Mouse (Mus musculus) forelimb bud, embryonic 11.5 days (tissue): ENCODE data around the gene Il2rb.
A peak's percentile ranks its signal among the peaks of the same experiment; 100 is the strongest.

Experiments
- DNase-seq: peaks from one replicate; pipeline ENCODE4 v3.0.0-alpha.2; 2012; ENCODE audit warnings: low read depth, low spot score

Gene Il2rb

GRCm38 (mm10) chr15:78447746-78448535 is 47.1 kb downstream of the Il2rb start:
- DNase-seq = peak; percentile 91

GRCm38 (mm10) chr15:78447121-78447520 is 48.0 kb downstream of the Il2rb start:
- no peak for DNase-seq

GRCm38 (mm10) chr15:78443857-78444256 is 51.2 kb downstream of the Il2rb start:
- DNase-seq = no peak

GRCm38 (mm10) chr15:78442231-78442630 is 52.8 kb downstream of the Il2rb start:
- no peak for DNase-seq

DNA sequence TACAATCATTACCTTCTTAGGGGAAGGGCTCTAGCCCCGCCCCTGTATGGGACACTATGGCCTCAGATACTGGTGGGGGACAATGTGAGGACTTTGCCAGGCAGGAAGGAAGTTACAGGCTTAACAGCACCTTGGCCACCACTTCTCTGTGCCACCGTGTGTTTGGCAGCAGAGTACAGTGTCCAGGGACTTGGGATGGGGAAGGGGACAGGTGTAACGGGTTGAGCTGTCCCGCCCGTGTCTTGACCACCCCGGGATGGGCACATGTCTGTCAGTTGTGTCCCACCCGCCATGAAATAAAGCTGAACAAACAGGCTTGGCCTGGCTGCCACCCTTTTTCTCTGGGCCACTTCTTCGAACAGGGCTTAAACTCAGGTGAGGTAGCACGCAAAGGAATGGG is 56.1 kb downstream of the Il2rb start:
- no peak for DNase-seq

DNA sequence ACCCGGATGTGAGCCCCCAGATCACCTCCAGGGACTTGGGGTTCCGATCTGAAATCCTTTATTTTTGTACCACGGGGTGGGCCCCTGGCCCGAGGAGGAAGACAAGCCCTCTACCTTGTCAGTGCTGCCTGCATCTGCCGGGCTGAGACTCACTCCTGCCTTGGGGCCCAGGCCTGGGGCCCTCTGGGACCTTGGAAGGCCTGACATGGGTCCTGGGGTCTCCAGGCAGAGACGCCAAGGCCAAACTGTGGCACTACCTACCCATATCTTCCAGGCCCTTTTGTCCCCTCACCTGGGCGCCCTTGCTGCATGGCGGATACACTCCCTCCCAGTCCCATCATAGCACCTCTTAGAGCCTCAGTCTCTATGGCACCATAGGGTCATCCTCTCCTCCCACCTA is 56.6 kb downstream of the Il2rb start:
- no peak for DNase-seq

GRCm38 (mm10) chr15:78438018-78438394 is 57.1 kb downstream of the Il2rb start:
- no peak for DNase-seq

- DNase-seq = no peak
Measured at GRCm38 (mm10) chr15:78437237-78438017, 57.6 kb downstream of the Il2rb start.

GRCm38 (mm10) chr15:78436380-78437192 is 58.5 kb downstream of the Il2rb start:
- DNase-seq = peak; percentile 24

DNA sequence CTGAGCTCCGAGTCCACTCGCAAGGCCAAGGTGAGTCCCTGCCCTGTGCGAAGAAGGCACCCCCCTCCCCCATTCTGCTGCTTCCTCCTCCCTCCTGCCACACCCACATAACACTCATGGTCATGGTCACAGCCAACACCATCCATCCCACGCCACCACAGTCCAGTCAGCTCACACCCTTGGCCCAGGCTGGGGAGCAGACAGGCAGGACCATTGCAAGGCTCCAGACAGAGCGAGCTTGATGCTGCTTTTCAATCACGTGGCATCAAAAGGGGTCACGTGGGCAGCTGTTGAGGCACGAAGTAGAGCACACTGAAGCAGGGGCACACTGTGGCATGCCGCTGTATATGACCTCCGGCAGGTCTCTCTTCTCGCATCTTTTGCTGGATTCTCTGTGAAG is 59.4 kb downstream of the Il2rb start:
- DNase-seq = no peak

GRCm38 (mm10) chr15:78434896-78435520 is 60.1 kb downstream of the Il2rb start:
- peak; percentile 48 for DNase-seq

- DNase-seq = no peak
Measured at GRCm38 (mm10) chr15:78431541-78432121, 63.4 kb downstream of the Il2rb start.

- no peak for DNase-seq
Measured at GRCm38 (mm10) chr15:78430874-78431273, 64.2 kb downstream of the Il2rb start.

- no peak for DNase-seq
Measured at GRCm38 (mm10) chr15:78429871-78430622, 65.0 kb downstream of the Il2rb start.
